Mouse (Mus musculus) neural tube, embryonic 12.5 days (tissue): ENCODE results near the gene Notch3. TPM values are rescaled to one million over a fixed set of nuclear protein-coding genes. Genes with fewer than 3 reads are reported as not detected.
"Not testable (repeated sequence)": the region's sequence is repeated elsewhere in the genome, so short reads cannot be mapped to it uniquely, and the experiment has no call there.

ENCODE experiments used
- ATAC-seq: fragments of 200-750 bp; cut with Nextera tagmentation; 2 replicates; pipeline ENCODE4 v1.8.0; 2017; ENCODE audit warnings: low read depth, mild to moderate bottlenecking, moderate TSS enrichment, moderate library complexity; ENCODE audit not compliant: low FRiP score
- H3K27ac ChIP-seq: fragments of 300-500 bp; sonication (generic); 2 replicates; pipeline ENCODE4 v1.5.1; 2016
- H3K27me3 ChIP-seq: fragments of 300-500 bp; sonication (generic); replicated peaks from 2 replicates; pipeline ENCODE4 v1.6.1; 2016; ENCODE audit warnings: mild to moderate bottlenecking
- H3K36me3 ChIP-seq: fragments of 300-500 bp; sonication (generic); 2 replicates; pipeline ENCODE4 v1.6.1; 2016; ENCODE audit warnings: mild to moderate bottlenecking
- H3K4me1 ChIP-seq: fragments of 300-500 bp; sonication (generic); 2 replicates; pipeline ENCODE4 v1.6.1; 2016
- H3K4me2 ChIP-seq: fragments of 300-500 bp; sonication (generic); replicated peaks from 2 replicates; pipeline ENCODE4 v1.6.1; 2016; ENCODE audit warnings: mild to moderate bottlenecking
- H3K4me3 ChIP-seq: fragments of 300-500 bp; sonication (generic); 2 replicates; pipeline ENCODE4 v1.5.1; 2016
- H3K9ac ChIP-seq: fragments of 300-500 bp; sonication (generic); 2 replicates; pipeline ENCODE4 v1.6.1; 2016; ENCODE audit warnings: mild to moderate bottlenecking
- H3K9me3 ChIP-seq: fragments of 300-500 bp; sonication (generic); 2 replicates; pipeline ENCODE4 v1.6.1; 2016; ENCODE audit warnings: mild to moderate bottlenecking
- WGBS: fragments of 180-500 bp; shearing (Covaris S2); methylation state at CpG from one replicate; pipeline ENCODE4 v1.1.7; 2016; 5-methylcytosine and 5-hydroxymethylcytosine counted together
- polyA plus RNA-seq: library from polyadenylated mRNA; unstranded; fragments of >200 nt; fragmentation: Nextera tagmentation; extraction: Ambion mirVana; gene quantifications from 2 replicates; pipeline ENCODE4 v1.2.1, GENCODE M21; 2016

The Notch3 gene
- polyA plus RNA-seq, 1 experiment from 2014 or later = 17.3 TPM

GRCm38 (mm10) chr17:32113255-32113522 is 53.5 kb downstream of the Notch3 start:
- no peak for ATAC-seq
- Histone ChIP-seq H3K27me3 (peaks cover 13% of the 10 kb centered on the region), H3K4me2 (peak overlapping the region; percentile 95), H3K9me3 (no peaks in the 10 kb centered on the region), H3K9ac (peak overlapping the region; percentile 49; the same call in 1 of the 2 replicates), H3K27ac (no peak overlapping the region), H3K4me3 (peak overlapping the region; percentile 47), H3K4me1 (peaks cover 16% of the 10 kb centered on the region), H3K36me3 (no peaks in the 10 kb centered on the region)
- 8% methylated on average over 8 of the region's 8 CpGs for WGBS

- ATAC-seq = no peak
- Histone ChIP-seq H3K4me3 (no peak overlapping the region), H3K36me3 (no peaks in the 10 kb centered on the region), H3K4me1 (peaks cover 13% of the 10 kb centered on the region), H3K4me2 (no peak overlapping the region), H3K9ac (no peak overlapping the region), H3K9me3 (no peaks in the 10 kb centered on the region), H3K27ac (no peak overlapping the region), H3K27me3 (peaks cover 13% of the 10 kb centered on the region)
- 67% methylated on average over 8 of the region's 8 CpGs for WGBS
Observed at GRCm38 (mm10) chr17:32112434-32113254, 54.0 kb downstream of the Notch3 start.

GRCm38 (mm10) chr17:32110980-32111780 is 55.5 kb downstream of the Notch3 start:
- H3K36me3 ChIP-seq = no peaks in the 10 kb centered on the region
- H3K9me3 ChIP-seq = no peaks in the 10 kb centered on the region
- no peak overlapping the region for H3K9ac ChIP-seq
- 83% methylated on average over 10 of the region's 10 CpGs for WGBS
- no peak overlapping the region for H3K4me2 ChIP-seq
- ATAC-seq = no peak
- H3K27me3 ChIP-seq = peaks cover 16% of the 10 kb centered on the region
- peaks cover 13% of the 10 kb centered on the region for H3K4me1 ChIP-seq
- no peak overlapping the region for H3K4me3 ChIP-seq
- H3K27ac ChIP-seq = no peak overlapping the region

GRCm38 (mm10) chr17:32110424-32110823 is 56.2 kb downstream of the Notch3 start:
- Histone ChIP-seq H3K27me3 (peaks cover 16% of the 10 kb centered on the region), H3K4me1 (peaks cover 13% of the 10 kb centered on the region), H3K27ac (no peak overlapping the region), H3K9me3 (no peaks in the 10 kb centered on the region), H3K4me3 (no peak overlapping the region), H3K9ac (no peak overlapping the region), H3K36me3 (no peaks in the 10 kb centered on the region), H3K4me2 (no peak overlapping the region)
- ATAC-seq = no peak
- WGBS = 63% methylated on average over 2 of the region's 2 CpGs

GRCm38 (mm10) chr17:32109201-32109940 is 57.3 kb downstream of the Notch3 start:
- Histone ChIP-seq H3K9ac (no peak overlapping the region), H3K4me1 (peaks cover 11% of the 10 kb centered on the region), H3K36me3 (no peaks in the 10 kb centered on the region), H3K4me2 (no peak overlapping the region), H3K9me3 (no peaks in the 10 kb centered on the region), H3K27me3 (peaks cover 14% of the 10 kb centered on the region), H3K27ac (no peak overlapping the region), H3K4me3 (no peak overlapping the region)
- no peak for ATAC-seq
- WGBS = 71% methylated on average over 6 of the region's 6 CpGs

GRCm38 (mm10) chr17:32108320-32109011 is 58.2 kb downstream of the Notch3 start:
- H3K36me3 ChIP-seq, H3K4me3 ChIP-seq, H3K27me3 ChIP-seq, H3K27ac ChIP-seq, ATAC-seq, H3K4me2 ChIP-seq, H3K9ac ChIP-seq, H3K4me1 ChIP-seq, H3K9me3 ChIP-seq: not testable (repeated sequence)
- WGBS = 80% methylated on average over 5 of the region's 5 CpGs

- Histone ChIP-seq H3K4me2 (no peak overlapping the region), H3K4me1 (no peaks in the 10 kb centered on the region), H3K36me3 (no peaks in the 10 kb centered on the region), H3K9me3 (no peaks in the 10 kb centered on the region), H3K27me3 (0 out of 2 replicates have a peak, but pooled peaks cover 3% of the 10 kb centered on the region), H3K4me3 (no peak overlapping the region), H3K9ac (no peak overlapping the region), H3K27ac (no peak overlapping the region)
- 69% methylated on average over 5 of the region's 5 CpGs for WGBS
- no peak for ATAC-seq
Observed at GRCm38 (mm10) chr17:32107877-32108276, 58.8 kb downstream of the Notch3 start.

- Histone ChIP-seq H3K9me3 (no peaks in the 10 kb centered on the region), H3K27ac (no peak overlapping the region), H3K4me1 (no peaks in the 10 kb centered on the region), H3K27me3 (0 out of 2 replicates have a peak, but pooled peaks cover 3% of the 10 kb centered on the region), H3K4me3 (no peak overlapping the region), H3K4me2 (no peak overlapping the region), H3K36me3 (no peaks in the 10 kb centered on the region), H3K9ac (no peak overlapping the region)
- WGBS = 73% methylated on average over 2 of the region's 2 CpGs
- no peak for ATAC-seq
Observed at GRCm38 (mm10) chr17:32106358-32106757, 60.3 kb downstream of the Notch3 start.

GRCm38 (mm10) chr17:32103054-32103453 is 63.6 kb downstream of the Notch3 start:
- no peak overlapping the region for H3K27ac ChIP-seq
- H3K4me3 ChIP-seq = no peak overlapping the region
- ATAC-seq = no peak
- peaks cover 8% of the 10 kb centered on the region for H3K4me1 ChIP-seq
- H3K36me3 ChIP-seq = no peaks in the 10 kb centered on the region
- peaks cover 18% of the 10 kb centered on the region for H3K27me3 ChIP-seq
- H3K9ac ChIP-seq = no peak overlapping the region
- H3K9me3 ChIP-seq = no peaks in the 10 kb centered on the region
- 19% methylated on average over 4 of the region's 4 CpGs for WGBS
- no peak overlapping the region for H3K4me2 ChIP-seq

- H3K4me3 ChIP-seq = peak overlapping the region; percentile 43
- H3K9me3 ChIP-seq = no peaks in the 10 kb centered on the region
- H3K27ac ChIP-seq = no peak overlapping the region
- no peaks in the 10 kb centered on the region for H3K36me3 ChIP-seq
- WGBS = 1% methylated on average over 44 of the region's 44 CpGs
- H3K9ac ChIP-seq = peak overlapping the region; percentile 54
- peaks cover 8% of the 10 kb centered on the region for H3K4me1 ChIP-seq
- H3K4me2 ChIP-seq = peak overlapping the region; percentile 91
- H3K27me3 ChIP-seq = peaks cover 23% of the 10 kb centered on the region
- peak; percentile 75 for ATAC-seq
Observed at GRCm38 (mm10) chr17:32099943-32100586, 66.6 kb downstream of the Notch3 start.

GRCm38 (mm10) chr17:32099574-32099942 is 67.1 kb downstream of the Notch3 start:
- H3K9me3 ChIP-seq = no peaks in the 10 kb centered on the region
- H3K36me3 ChIP-seq = no peaks in the 10 kb centered on the region
- peak; percentile 53 for ATAC-seq
- peak overlapping the region; percentile 91 for H3K4me2 ChIP-seq
- H3K9ac ChIP-seq = peak overlapping the region; percentile 54; the same call in 1 of the 2 replicates
- peaks cover 8% of the 10 kb centered on the region for H3K4me1 ChIP-seq
- peak overlapping the region; percentile 43; the same call in 1 of the 2 replicates for H3K4me3 ChIP-seq
- H3K27ac ChIP-seq = no peak overlapping the region
- peaks cover 23% of the 10 kb centered on the region for H3K27me3 ChIP-seq
- 26% methylated on average over 8 of the region's 8 CpGs for WGBS
